Mouse (Mus musculus): Measurements from ENCODE around the gene Prdm9. TPM values are rescaled to one million over a fixed set of nuclear protein-coding genes. Genes with fewer than 3 reads are reported as not detected.

Gene Prdm9
- polyA plus RNA-seq, 2 experiments = 1.0 to 2.7 TPM

DNA sequence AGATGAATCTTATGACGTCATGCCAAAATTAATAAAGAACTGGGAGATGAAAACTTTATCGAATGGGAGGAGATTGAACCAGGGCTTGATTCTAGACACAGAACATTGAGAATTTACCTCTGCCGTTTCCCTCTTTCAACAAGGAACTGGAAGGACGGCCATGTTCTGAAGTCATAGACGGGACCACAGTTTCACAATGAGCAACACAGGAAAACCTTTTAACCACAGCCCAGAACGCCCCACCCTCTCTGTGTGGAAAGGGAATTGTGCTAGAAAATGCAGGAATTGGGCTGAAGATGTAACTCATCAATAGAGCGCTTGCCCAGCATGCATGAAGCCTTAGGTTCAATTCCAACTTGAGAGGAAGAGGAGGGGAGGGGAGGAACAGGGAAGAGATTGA, 18.9 kb upstream of the Prdm9 start:
- TF ChIP-seq POLR2A (IDR thresholded peaks at IDR 0.05; ENCODE audit: borderline replicate concordance, extremely low read depth, insufficient read depth, insufficient read length) = no peak
- 81% methylated on average over 7 of the region's 7 CpGs for WGBS

DNA sequence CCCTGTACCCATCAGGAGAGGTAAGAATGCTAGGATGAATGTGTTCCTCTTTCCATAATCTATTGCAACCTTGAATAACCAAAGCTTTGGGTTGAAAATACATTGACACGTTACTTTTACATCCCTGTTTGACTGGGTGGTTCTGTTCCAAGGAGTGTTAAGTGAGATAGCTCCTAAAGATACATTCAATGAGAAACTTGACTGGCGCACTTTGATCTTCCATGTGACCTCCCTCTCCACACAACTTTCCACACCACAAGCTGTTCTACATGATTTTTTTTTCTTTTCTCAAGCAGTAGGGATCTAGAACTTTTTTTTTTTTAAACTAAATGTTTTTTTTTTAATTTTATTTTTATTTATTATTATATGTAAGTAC, 15.9 kb upstream of the Prdm9 start:
- DNase-seq (ENCODE audit: low spot score) (no peak), ATAC-seq (ENCODE audit: low FRiP score, low read depth) (no peak)
- 82% methylated on average over 2 of the region's 2 CpGs for WGBS
- Histone ChIP-seq H3K9ac (ENCODE audit: low read depth, low read length, severe bottlenecking) (no peak overlapping the region), H3K9me3 (ENCODE audit: control insufficient read depth, low read length) (no peaks in the 10 kb centered on the region), H3K36me3 (ENCODE audit: control insufficient read depth, insufficient read depth, low read length) (no peaks in the 10 kb centered on the region), H3K4me3 (replicated peaks; ENCODE audit: low read length) (no peak overlapping the region), H3K4me1 (ENCODE audit: control insufficient read depth, insufficient read depth, low read length) (no peaks in the 10 kb centered on the region), H3K4me2 (replicated peaks; ENCODE audit: low read depth, low read length, severe bottlenecking) (no peak overlapping the region), H3K27ac (replicated peaks; ENCODE audit: low read depth, low read length) (no peak overlapping the region), H3K27me3 (ENCODE audit: control insufficient read depth, insufficient read depth, low read length) (peaks cover 3% of the 10 kb centered on the region; the same call in 1 of the 2 replicates)
- no peak for TF ChIP-seq POLR2A (IDR thresholded peaks at IDR 0.05; ENCODE audit: borderline replicate concordance, extremely low read depth, insufficient read depth, insufficient read length)

More for the DNA sequence above, 18.9 kb upstream of the Prdm9 start:
- DNase-seq (ENCODE audit: low spot score) (no peak), ATAC-seq (ENCODE audit: low FRiP score, low read depth) (no peak)
- Histone ChIP-seq H3K9ac (ENCODE audit: low read depth, low read length, severe bottlenecking) (no peak overlapping the region), H3K27ac (replicated peaks; ENCODE audit: low read depth, low read length) (no peak overlapping the region), H3K27me3 (ENCODE audit: control insufficient read depth, insufficient read depth, low read length) (peaks cover 1% of the 10 kb centered on the region; the same call in 1 of the 2 replicates), H3K36me3 (ENCODE audit: control insufficient read depth, insufficient read depth, low read length) (no peaks in the 10 kb centered on the region), H3K4me2 (replicated peaks; ENCODE audit: low read depth, low read length, severe bottlenecking) (no peak overlapping the region), H3K4me1 (ENCODE audit: control insufficient read depth, insufficient read depth, low read length) (no peaks in the 10 kb centered on the region), H3K9me3 (ENCODE audit: control insufficient read depth, low read length) (no peaks in the 10 kb centered on the region), H3K4me3 (replicated peaks; ENCODE audit: low read length) (no peak overlapping the region)

DNA sequence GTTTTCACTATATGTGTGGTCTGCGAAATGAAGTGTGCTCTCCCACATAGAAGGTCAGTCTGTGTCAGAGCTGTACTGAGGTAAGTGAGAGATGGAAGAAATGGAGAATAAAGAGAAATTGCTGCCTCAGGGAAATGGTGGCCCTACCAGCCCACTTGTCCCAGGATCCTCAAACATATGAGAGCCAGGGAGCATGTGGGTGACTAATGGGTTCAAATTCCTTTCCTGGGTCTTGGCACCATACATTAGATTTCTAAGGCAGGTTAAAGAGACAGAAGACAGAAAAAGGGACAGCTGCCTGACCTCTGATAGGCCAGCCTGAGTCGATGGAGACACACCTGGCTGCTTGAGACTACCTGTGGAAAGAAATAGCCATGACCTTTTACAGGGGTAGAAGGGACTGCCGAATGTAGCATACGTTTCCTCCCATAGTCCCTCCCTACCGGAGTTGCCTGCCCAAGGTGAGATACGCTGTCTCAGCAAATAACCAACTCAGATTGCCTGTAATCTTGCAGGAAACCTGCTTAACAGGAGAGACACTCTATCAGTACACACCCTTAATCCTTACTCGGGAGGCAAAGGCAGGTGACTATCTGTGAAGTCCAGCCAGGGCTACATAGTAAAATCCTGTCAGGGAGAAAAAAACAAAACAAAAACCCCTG, 15.4 kb upstream of the Prdm9 start:
- no peak for DNase-seq (ENCODE audit: low spot score)
- WGBS = 78% methylated on average over 7 of the region's 7 CpGs
- H3K27ac ChIP-seq (replicated peaks; ENCODE audit: low read depth, low read length) = no peak overlapping the region
- H3K27me3 ChIP-seq (ENCODE audit: control insufficient read depth, insufficient read depth, low read length) = peaks cover 3% of the 10 kb centered on the region; the same call in 1 of the 2 replicates
- no peak overlapping the region for H3K4me2 ChIP-seq (replicated peaks; ENCODE audit: low read depth, low read length, severe bottlenecking)
- no peak for ATAC-seq (ENCODE audit: low FRiP score, low read depth)
- H3K9ac ChIP-seq (ENCODE audit: low read depth, low read length, severe bottlenecking) = no peak overlapping the region
- H3K36me3 ChIP-seq (ENCODE audit: control insufficient read depth, insufficient read depth, low read length) = no peaks in the 10 kb centered on the region
- no peak for TF ChIP-seq POLR2A (IDR thresholded peaks at IDR 0.05; ENCODE audit: borderline replicate concordance, extremely low read depth, insufficient read depth, insufficient read length)
- no peaks in the 10 kb centered on the region for H3K4me1 ChIP-seq (ENCODE audit: control insufficient read depth, insufficient read depth, low read length)
- no peaks in the 10 kb centered on the region for H3K9me3 ChIP-seq (ENCODE audit: control insufficient read depth, low read length)
- H3K4me3 ChIP-seq (replicated peaks; ENCODE audit: low read length) = no peak overlapping the region

DNA sequence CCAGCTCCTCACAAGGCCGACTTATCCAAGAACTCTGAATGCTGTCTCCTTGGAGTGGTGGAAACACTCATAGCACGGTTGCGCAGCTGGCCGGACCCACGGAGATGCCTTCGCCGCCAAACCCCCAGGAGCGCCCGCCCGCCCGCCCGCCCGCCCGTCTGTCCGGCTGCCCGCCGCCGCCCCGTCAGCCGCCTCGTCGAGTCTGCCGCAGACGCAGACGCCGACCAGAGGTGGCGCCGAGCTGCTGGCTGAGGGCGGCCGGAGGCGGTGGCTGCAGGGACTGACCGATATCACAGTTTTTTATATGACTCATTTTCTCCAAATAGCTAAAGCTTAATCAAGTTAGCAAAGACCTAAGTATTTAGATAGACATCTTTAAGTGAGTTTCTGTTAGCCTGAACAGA, 13.1 kb upstream of the Prdm9 start:
- DNase-seq (ENCODE audit: low spot score) (no peak), ATAC-seq (ENCODE audit: low FRiP score, low read depth) (no peak)
- Histone ChIP-seq H3K4me3 (replicated peaks; ENCODE audit: low read length) (peak overlapping the region; percentile 27), H3K9me3 (ENCODE audit: control insufficient read depth, low read length) (no peaks in the 10 kb centered on the region), H3K36me3 (ENCODE audit: control insufficient read depth, insufficient read depth, low read length) (no peaks in the 10 kb centered on the region), H3K4me1 (ENCODE audit: control insufficient read depth, insufficient read depth, low read length) (no peaks in the 10 kb centered on the region), H3K9ac (ENCODE audit: low read depth, low read length, severe bottlenecking) (no peak overlapping the region), H3K27me3 (ENCODE audit: control insufficient read depth, insufficient read depth, low read length) (peaks cover 3% of the 10 kb centered on the region; the same call in 1 of the 2 replicates), H3K27ac (replicated peaks; ENCODE audit: low read depth, low read length) (no peak overlapping the region), H3K4me2 (replicated peaks; ENCODE audit: low read depth, low read length, severe bottlenecking) (peak overlapping the region; percentile 45)
- TF ChIP-seq POLR2A (IDR thresholded peaks at IDR 0.05; ENCODE audit: borderline replicate concordance, extremely low read depth, insufficient read depth, insufficient read length) = no peak
- WGBS = 2% methylated on average over 26 of the region's 32 CpGs

DNA sequence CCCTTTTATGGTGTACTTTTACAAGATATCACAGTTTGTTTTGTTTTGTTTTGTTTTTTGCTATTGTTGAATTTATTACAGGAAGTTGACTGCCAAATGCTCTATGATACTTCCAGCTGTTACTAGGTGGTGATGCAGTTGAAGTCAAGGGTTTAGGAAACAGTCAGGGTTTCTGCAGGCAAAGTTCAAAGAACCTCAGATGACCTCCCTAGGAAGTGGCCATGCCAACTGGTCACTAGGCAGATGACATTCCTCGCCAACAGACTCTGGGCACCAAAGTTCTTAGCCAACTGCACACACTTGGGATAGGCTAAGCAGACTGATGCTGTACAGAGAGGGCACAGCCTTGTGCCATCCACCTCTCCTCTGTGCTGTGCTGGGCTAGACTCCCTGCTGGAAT, 10.9 kb upstream of the Prdm9 start:
- H3K4me3 ChIP-seq (replicated peaks; ENCODE audit: low read length) = no peak overlapping the region
- H3K9ac ChIP-seq (ENCODE audit: low read depth, low read length, severe bottlenecking) = no peak overlapping the region
- ATAC-seq (ENCODE audit: low FRiP score, low read depth) (no peak), DNase-seq (ENCODE audit: low spot score) (no peak)
- WGBS = 72% methylated on average over 1 of the region's 1 CpGs
- peaks cover 3% of the 10 kb centered on the region; the same call in 1 of the 2 replicates for H3K27me3 ChIP-seq (ENCODE audit: control insufficient read depth, insufficient read depth, low read length)
- no peaks in the 10 kb centered on the region for H3K9me3 ChIP-seq (ENCODE audit: control insufficient read depth, low read length)
- H3K36me3 ChIP-seq (ENCODE audit: control insufficient read depth, insufficient read depth, low read length) = no peaks in the 10 kb centered on the region
- no peak overlapping the region for H3K27ac ChIP-seq (replicated peaks; ENCODE audit: low read depth, low read length)
- no peak overlapping the region for H3K4me2 ChIP-seq (replicated peaks; ENCODE audit: low read depth, low read length, severe bottlenecking)
- TF ChIP-seq POLR2A (IDR thresholded peaks at IDR 0.05; ENCODE audit: borderline replicate concordance, extremely low read depth, insufficient read depth, insufficient read length) = no peak
- no peaks in the 10 kb centered on the region for H3K4me1 ChIP-seq (ENCODE audit: control insufficient read depth, insufficient read depth, low read length)

Data from limb, embryonic 14.5 days (tissue).